Mouse (Mus musculus): ENCODE data around the gene Ddrgk1.
A peak's percentile ranks its signal among the peaks of the same experiment; 100 is the strongest.
"Not testable (repeated sequence)": the region's sequence is repeated elsewhere in the genome, so short reads cannot be mapped to it uniquely, and the experiment has no call there.

Ddrgk1 gene

DNA sequence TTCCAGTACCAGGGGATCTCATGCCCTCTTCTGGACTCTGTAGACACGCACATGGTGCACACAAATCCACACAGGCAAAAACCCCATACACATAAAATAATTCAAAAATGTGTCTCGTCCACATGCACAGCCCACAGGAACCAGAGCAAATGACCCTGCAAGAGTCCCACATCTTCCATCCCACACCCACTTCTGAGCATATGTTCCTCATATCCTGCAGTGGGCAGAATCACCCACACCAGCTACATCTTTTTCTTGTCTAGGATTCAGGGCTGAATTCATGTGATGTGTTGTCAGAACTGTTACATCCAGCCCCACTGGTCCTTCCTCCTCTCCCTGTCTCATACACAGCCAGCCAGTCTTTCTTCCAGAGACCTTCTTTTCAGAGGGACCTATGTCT lies 11.2 kb downstream of the Ddrgk1 start:
- DNase-seq (ENCODE audit: low read depth, low spot score), result no peak

DNA sequence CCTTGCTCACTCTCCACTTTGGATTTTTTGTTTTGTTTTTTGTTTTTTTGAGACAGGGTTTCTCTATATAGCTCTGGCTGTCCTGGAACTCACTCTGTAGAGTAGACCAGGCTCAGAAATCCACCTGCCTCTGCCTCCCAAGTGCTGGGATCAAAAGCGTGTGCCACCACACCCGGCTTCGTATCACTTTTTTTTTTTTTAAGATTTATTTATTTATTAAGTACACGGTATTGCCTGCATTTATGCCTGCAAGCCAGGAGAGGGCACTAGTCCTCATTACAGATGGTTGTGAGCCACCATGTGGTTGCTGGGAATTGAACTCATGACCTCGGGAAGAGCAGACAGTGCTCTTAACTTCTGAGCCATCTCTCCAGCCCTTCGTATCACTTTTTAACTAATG lies 15.4 kb downstream of the Ddrgk1 start:
- not testable (repeated sequence) for DNase-seq (ENCODE audit: low read depth, low spot score)

DNA sequence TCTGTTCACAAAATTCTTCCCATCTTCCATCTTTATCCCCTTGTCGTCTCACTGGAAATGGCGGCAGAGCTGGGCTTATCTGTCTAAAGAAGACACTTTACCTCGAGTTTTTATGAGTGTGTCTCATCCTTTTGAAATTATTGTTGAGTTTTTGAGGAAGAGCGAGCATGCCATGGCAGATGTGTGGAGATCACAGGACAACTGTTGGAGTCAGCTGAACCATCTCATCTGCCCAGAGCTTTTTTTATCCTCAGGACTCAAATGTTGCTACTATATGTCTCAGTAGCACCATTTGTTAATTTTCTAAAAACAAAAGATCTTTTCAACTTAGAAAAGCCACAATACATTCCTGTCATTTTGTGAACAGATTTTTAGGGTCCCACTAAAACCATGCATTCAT lies 19.3 kb downstream of the Ddrgk1 start:
- DNase-seq (ENCODE audit: low read depth, low spot score), result no peak

DNA sequence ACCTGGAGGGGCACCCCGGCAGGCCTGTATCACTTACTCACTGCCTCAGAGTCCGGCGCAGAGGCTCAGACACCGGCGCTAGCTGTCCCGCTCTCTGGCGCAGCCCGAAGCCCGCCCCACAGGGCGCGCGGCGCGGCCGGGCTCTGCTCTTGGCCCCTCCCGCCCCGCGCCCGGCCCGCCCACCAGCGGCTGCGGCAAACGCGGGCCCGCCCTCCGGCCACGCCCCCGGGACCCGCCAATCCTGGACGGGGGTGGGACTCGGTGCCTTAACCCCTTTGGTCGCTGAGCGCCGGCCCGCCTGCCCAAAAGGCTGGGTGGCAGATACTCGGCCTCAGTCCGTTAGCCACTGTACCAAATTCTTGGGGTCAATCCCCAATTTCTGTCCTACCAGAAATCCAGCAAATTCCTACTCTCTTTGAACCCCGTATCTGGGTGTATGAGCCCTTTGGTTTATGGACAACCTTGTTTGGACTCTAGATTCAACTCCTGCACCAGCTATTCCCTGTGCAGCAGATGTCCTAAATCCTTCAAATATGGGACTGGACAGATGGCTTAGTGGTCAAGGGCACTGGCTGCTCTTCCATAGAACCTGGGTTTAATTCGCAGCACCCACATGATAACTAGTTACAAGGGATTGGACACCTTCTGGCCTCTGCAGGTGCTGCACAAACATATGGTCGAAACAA lies 21.6 kb downstream of the Ddrgk1 start, which contains the start of gene Lzts3:
Gene Lzts3 (minus strand): TSS at position 120 of the 686 bp plus-strand sequence.
- peak; percentile 74 for DNase-seq (ENCODE audit: low read depth, low spot score)

DNA sequence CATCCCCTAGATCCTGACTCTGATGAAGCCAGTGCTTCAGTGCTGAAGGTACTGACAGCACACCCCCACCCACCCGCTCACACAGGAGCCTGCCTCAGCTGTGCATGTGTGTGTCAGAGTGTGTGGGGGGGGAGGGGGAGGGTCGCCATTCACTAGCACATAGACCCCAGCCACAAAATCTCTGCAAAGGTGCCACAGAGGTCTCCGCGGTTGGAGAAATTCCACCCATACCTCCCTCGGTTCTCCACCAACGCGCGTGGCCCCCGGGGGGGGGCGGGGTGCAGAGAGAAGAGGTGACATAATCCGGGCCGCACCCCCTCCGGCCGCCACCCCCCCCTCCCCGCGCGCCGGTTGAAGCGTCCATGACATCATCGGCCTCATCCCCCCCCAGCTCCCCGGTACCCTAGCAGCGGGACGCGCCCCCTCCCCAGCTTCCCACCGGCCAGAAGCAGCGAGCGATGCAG lies 22.2 kb downstream of the Ddrgk1 start:
- DNase-seq (ENCODE audit: low read depth, low spot score), result no peak

DNA sequence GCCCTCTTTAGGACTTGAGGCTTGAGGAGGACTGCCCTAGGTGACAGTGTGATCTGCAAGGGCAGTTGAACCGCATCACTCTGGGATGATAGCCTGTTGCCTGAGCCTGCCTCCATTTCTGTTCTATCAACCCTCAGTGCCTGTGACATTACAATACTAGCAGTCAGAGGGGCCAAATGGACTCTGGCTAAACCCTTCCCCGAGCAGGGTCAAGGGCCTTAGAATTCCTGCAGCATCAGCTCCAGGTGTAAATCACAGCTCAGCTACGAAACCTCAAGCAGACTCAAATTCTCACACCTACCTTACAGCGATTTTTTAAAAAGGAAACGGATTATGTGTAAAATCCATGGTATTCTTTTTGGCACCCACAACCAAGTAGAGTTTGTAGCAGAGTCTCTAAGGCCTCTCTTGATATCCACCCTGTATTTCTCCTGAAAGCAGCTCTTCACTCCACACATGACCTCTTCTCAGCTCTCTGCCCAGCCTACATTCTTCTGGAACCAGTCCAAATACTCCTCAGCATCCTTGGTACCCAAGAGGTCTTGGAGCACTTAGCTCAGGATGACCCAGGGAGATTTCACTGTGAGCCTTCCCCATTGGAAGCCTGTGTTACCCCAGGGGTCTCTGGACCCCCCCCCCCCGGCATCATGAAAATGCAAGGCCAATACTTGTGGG lies 23.0 kb downstream of the Ddrgk1 start:
- DNase-seq (ENCODE audit: low read depth, low spot score), result no peak

DNA sequence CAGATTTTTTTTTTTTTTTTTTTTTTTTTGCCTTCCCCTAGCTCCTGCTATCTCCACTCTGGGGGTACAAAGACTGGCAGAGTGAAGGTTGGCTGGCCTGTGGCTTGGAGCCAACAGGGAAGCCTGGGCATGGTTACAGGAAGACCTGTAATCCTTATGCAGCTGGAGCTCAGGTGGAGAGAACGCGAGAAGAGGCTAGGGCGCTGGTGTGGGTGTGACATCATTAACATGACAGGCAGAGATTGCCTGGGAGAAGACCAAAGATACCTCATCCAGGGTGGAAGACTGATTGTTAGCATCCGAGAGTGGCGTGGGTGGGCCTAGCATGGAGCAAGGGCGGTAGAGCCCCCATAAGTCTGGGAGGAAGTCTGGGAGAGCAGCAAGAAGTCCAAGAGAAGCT lies 25.2 kb downstream of the Ddrgk1 start:
- no peak for DNase-seq (ENCODE audit: low read depth, low spot score)

DNA sequence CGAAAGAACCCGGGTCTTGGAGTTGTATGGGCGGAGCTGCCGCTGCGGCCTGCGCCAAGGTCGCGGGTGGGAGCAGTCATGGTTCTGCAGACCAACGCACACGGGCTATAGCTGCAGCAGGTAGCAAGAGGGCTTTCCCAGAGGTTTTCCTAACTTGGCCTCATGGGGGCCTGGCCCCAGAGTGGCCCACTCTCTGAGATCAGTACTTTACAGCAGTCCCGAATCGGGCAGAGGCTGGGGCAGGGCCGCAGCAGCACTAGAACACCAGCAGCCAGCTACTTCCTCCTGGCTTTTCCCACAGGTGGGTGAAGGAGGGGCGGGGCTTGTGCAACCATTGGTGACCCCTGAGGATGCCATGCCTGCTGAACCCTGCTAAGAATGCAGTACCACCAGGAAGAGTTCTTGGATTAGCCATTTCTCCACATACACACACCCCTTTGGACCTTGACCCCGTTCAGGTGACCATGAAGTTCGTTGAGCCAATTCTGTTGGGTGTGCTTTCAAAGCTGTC lies 26.3 kb downstream of the Ddrgk1 start:
- DNase-seq (ENCODE audit: low read depth, low spot score), result no peak

DNA sequence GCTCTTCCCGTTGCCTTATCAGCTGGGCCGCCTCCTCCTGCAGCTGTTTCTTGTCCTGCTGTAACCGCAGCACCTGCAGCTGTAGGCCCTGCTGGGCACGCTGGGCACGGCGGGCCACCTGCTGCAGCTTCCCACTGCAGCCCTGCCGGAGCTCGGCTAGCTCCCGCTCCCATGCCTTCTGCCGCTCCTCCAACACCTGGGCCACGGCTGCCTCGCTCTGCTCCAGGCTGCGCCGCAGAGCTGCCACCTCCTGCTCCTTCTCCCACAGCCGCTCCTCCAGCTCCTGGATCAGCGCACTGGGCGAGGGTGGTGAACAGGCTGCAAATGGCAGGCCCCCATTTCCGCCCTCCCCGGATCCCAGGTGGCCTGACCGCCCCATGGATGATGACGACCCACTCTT lies 28.6 kb downstream of the Ddrgk1 start:
- DNase-seq (ENCODE audit: low read depth, low spot score), result no peak

DNA sequence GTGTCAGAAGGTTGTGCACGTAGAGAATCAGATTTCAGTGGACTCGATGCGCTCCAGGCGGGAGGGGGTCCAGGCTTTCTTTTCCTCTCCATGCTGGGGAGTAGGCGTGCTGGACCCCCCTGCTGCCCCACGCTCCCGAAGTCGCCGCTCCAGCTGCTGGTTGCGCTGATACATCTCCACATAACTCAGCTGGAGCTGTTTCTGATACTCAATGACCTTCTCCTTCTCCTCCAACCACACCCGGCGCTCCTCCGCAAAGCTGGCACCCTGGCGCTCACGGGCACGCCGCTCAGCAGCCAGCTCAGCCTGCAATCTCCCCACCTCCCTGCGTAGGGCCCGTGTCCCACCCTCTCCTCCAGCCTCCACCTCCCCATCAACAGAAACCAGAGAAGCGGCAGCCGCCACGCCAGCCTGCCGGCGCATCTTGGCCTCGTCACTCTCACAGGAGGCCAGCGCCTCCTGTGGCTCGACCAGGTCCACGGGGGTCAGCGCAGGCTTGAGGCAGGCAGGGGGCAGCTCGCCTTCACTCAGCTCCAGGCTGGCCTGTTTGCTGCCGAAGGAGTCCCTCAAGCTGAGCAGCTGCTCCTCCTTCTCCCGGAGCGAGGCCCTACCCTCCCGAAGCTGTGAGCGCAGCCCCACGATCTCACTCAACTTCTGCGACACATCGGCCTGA lies 29.6 kb downstream of the Ddrgk1 start:
- DNase-seq (ENCODE audit: low read depth, low spot score), result no peak

DNA sequence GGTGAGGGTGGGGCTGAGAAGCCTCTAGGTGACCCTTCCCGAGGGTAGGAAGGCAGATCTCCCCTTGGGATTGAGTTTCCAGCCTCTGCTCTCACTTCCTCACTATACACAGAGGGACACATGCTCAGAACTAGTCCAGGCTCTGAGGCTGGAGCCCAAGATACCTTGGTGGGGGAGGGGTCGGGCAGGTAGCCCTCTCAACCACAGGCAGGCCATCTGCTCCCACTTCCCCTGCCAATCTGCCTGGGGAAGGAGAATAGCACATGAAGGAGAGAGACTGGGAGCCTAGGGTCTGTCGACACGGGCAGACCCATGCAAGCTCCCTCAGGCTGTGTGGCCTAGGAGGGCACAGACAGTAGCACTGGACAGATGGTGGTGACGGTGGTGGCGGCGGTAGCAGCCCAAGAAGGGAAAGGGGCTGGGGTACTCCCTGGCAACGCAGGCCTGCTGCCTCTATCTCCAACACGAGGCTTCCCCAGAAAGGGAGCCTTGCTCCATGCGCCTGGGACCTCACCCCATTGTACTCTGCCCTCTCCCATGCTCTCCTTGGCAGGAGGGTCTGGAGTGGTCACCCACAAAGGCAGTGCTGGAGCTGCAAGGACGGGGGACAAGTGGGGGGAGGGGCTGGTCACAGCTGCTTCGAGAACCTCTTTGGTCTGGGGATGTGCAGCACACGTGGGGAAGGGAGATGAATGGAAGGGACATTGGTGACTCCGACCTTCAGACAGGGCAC lies 30.3 kb downstream of the Ddrgk1 start:
- DNase-seq (ENCODE audit: low read depth, low spot score), result no peak

DNA sequence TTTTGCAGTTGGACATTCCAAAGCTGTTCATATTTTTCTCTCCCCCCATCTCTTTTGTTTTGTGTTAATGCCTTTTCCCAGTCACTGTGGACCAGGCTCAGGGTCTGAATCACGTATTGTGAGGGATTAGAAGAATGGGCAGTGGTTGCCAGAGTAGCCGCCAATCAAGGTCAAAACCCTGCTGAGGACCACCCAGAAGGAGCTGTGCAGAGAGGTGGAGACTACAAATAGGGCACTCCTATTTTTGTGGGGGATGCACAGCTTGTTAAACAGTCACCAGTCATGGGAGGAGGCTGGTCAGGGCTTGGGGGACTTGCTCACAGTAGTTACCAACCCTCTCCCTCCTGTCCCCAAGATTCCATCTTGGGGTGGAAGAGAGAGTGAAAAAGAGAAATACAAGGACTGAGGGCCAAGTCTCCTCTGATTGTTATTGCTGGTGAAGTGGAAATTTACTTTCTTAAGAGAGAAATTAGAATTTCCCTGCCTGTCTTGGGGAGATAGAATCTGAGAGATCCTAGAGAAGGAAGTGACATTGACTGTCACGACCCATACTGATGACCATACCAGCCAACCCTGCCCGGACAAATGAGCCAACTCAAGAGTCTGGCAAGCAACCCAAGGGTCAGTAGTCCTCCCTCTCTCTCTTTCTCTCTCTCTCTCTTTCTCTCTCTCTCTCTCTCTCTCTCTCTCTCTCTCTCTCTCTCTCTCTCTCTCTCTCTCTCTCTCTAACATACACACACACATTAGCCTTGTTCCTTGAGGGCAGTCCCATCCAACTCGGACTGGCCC lies 31.4 kb downstream of the Ddrgk1 start:
- DNase-seq (ENCODE audit: low read depth, low spot score), result no peak

DNA sequence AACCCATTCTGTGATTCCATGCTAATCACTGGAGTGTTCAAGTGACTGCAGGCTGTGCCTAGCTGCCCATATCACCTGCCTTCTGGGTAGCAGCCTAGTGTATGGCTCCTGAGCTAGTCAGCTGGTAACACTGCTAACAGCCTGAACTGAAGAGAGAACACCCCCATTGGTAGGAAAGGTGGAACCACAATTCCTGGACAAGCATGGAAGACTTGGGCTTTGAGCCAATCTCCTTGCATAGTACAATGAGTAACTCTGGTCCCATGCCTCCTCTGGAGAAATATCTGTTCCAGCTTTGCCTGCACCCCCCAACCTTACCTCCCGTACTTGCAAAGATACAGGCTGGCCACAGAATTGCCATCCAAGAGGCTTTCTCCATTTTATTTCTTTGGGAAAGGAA lies 32.0 kb downstream of the Ddrgk1 start:
- DNase-seq (ENCODE audit: low read depth, low spot score), result no peak

DNA sequence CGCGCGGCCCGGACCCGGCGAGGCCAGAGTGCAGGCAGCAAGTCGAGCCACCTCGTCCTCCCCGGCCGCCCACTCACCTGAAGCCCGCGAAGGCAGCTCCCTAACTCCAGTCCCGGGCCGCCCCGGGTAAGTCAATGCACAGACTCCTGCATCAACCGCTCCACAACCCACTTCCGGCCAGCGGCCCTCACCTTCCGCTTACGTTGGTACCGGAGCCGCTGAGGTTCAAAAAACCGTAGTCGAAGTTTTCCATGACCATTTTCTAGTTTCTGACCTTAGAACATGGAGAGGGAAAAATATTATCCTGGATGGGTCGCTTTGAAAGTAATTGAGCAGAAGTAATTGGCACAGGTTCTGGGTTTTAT lies 34.6 kb downstream of the Ddrgk1 start, which contains the start of the genes Fastkd5 and Ubox5:
Gene Fastkd5 (minus strand): TSS at position 189 of the 365 bp plus-strand sequence.
Gene Ubox5 (minus strand): TSS at position 200 of the 365 bp plus-strand sequence.
- peak; percentile 75 for DNase-seq (ENCODE audit: low read depth, low spot score)

DNA sequence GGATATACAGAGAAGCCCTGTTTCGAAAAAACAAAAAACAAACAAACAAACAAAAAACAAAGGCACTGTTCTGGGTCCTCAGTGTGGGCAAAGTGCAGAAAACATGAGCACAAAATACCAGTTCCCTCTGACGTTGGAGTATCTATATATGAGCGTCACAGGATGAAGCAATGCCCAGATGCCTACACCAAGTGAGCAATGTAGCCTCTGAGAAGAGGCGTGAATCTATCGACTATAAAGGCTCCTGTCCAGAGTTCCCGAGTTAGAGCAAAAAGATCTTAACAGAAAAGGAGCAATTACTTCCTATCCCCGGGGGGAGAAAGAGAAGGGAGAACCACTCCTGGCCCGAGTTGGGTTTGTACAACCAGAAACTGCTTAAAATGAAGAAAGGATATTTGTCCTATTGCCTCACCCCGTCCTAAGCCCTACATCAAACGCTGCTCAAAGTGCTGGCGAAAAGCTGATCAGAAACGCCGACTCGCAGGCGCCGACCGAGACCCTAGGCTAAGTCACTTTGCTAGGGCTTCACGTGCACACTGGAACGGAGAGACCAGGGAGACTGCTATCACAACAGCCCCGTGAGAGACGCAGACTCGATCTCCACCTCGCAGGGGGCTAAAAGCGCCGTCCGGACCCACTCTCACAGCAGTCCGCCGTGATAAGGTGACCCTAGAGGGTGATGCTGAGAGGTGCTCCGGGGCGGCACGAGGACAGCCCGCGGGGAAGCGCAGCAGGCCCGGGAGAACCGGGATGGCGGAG lies 35.2 kb downstream of the Ddrgk1 start:
- no peak for DNase-seq (ENCODE audit: low read depth, low spot score)

DNA sequence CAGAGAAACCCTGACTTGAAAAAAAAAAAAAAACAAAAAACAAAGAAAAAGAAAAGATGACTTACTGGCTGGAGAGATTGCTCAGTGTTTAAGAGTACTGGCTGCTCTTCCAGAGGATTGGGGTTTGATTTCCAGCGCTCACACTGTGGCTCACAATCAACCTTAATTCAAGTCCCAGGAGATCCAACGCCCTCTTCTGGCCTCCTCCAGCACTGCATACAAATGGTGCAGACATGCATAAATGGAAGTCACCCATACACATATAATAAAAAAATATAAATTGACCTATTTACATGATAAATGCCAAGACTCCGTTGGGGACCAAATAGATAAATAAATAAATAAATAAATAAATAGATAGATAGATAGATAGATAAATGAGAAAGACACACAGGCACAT lies 36.0 kb downstream of the Ddrgk1 start:
- no peak for DNase-seq (ENCODE audit: low read depth, low spot score)

DNA sequence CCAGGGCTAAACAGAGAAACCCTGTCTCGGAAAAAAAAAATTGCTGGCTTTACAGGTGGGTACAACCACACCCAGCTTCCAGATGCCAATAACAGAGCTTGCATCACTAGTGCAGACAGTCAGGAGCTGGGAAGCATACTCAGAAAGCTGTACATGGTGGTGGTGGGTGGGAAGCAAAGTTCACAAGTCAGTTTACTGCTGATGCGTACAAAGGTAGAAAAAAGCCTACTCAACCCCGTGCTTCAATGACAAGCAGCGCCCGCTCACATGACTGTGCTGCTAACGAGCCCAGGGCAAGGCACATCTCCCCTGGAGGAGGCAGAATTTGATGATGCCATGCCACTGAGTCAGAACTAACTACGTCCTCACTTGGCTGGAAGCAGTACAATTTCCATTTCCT lies 45.5 kb downstream of the Ddrgk1 start:
- DNase-seq (ENCODE audit: low read depth, low spot score), result no peak

DNA sequence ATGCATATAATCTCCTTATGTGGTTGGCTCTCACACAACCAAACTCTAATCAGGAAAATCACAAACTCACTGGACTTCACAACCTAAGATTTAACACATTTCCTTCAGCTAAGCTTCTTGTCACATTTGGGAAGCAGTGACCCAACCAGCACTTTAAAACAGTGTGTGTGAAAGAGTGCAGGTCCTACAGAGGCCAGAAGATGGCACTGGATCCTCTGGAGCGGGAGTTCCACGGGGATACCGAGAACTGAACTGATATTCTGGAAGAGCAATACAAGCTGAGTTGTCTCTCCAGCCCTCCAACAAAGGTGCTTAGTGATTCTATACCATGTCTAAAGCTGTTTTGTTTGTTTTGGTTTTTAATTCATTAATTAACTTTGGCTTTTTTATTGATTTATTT lies 51.4 kb downstream of the Ddrgk1 start:
- DNase-seq (ENCODE audit: low read depth, low spot score), result no peak

Data from brain, embryonic 18.5 days (tissue).